Mouse (Mus musculus) liver, postnatal 0 days (tissue): Measurements from ENCODE around the gene Mamstr. TPM values are rescaled to one million over a fixed set of nuclear protein-coding genes. Genes with fewer than 3 reads are reported as not detected.

Source experiments
- ATAC-seq: fragments of 200-750 bp; cut with Nextera tagmentation; 2 replicates; pipeline ENCODE4 v1.8.0; 2017; ENCODE audit warnings: mild to moderate bottlenecking, moderate library complexity
- DNase-seq: peaks from one replicate; pipeline ENCODE4 v3.0.0-alpha.2; 2016
- H3K27ac ChIP-seq: fragments of 300-500 bp; sonication (generic); 2 replicates; pipeline ENCODE4 v1.5.1; 2014; ENCODE audit warnings: antibody characterized with exemption, moderate library complexity, mild to moderate bottlenecking, low read depth
- H3K27me3 ChIP-seq: fragments of 300-500 bp; sonication (generic); 2 replicates; pipeline ENCODE4 v1.6.1; 2014; ENCODE audit warnings: low read length, control low read depth, mixed read lengths; ENCODE audit not compliant: insufficient read depth
- H3K36me3 ChIP-seq: fragments of 300-500 bp; sonication (generic); replicated peaks from 2 replicates; pipeline ENCODE4 v1.6.1; 2014; ENCODE audit warnings: mild to moderate bottlenecking, control low read depth, low read length, moderate library complexity, mixed read lengths; ENCODE audit not compliant: insufficient read depth
- H3K4me1 ChIP-seq: fragments of 300-500 bp; sonication (generic); 2 replicates; pipeline ENCODE4 v1.6.1; 2014; ENCODE audit warnings: antibody characterized with exemption, mild to moderate bottlenecking, control low read depth; ENCODE audit not compliant: insufficient read depth
- H3K4me2 ChIP-seq: fragments of 300-500 bp; sonication (generic); 2 replicates; pipeline ENCODE4 v1.6.1; 2014; ENCODE audit warnings: low read depth, mild to moderate bottlenecking, low read length, moderate library complexity, mixed read lengths
- H3K4me3 ChIP-seq: fragments of 300-500 bp; sonication (generic); 2 replicates; pipeline ENCODE4 v1.5.1; 2014; ENCODE audit warnings: low read depth, low read length
- H3K9ac ChIP-seq: fragments of 300-500 bp; sonication (generic); replicated peaks from 2 replicates; pipeline ENCODE4 v1.6.1; 2014; ENCODE audit warnings: mild to moderate bottlenecking, moderate library complexity
- H3K9me3 ChIP-seq: fragments of 300-500 bp; sonication (generic); 2 replicates; pipeline ENCODE4 v1.6.1; 2016; ENCODE audit warnings: mild to moderate bottlenecking, control low read depth, low read length, mixed read lengths
- CTCF ChIP-seq: sonication (generic); IDR thresholded peaks from 2 replicates; pipeline ENCODE4 v1.5.1; 2016; ENCODE audit warnings: antibody characterized with exemption, low read depth
- EP300 ChIP-seq: IDR thresholded peaks from 2 replicates; pipeline ENCODE4 v1.6.1; 2016; ENCODE audit warnings: antibody characterized with exemption, low read depth, mild to moderate bottlenecking
- WGBS: fragments of 180-500 bp; shearing (Covaris S2); extraction: QIAGEN DNeasy Blood & Tissue Kit; methylation state at CpG from one replicate; pipeline ENCODE4 v1.1.7; 2014; ENCODE audit not compliant: insufficient replicate concordance; 5-methylcytosine and 5-hydroxymethylcytosine counted together
- polyA plus RNA-seq: library from polyadenylated mRNA; unstranded; fragments of >200 nt; fragmentation: Nextera tagmentation; extraction: Ambion mirVana; gene quantifications from 2 replicates; pipeline ENCODE4 v1.2.1, GENCODE M21; 2015

The Mamstr gene
- polyA plus RNA-seq, 1 experiment from 2014 or later = 0.31 TPM

DNA sequence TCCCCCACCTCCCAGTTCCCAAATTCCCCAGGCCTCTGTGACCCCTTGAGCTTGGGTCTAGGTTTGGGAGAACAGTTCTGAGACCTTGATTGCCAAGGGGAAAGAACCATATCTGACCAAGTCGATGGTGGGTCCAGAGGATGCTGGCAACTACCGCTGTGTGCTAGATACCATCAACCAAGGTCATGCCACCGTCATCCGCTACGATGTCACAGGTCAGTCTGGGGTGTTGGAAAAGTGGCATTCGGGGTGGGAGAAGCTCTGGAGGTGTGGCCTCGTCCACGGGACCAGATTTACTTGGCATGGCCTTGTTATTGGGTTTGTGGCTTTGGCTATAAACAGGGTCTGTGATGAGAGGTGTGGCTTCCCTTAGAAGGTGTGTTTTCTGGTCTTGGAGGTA is 14.3 kb upstream of the Mamstr start:
- no peak overlapping the region for H3K4me2 ChIP-seq
- no peaks in the 10 kb centered on the region for H3K36me3 ChIP-seq
- DNase-seq (no peak), ATAC-seq (no peak)
- peaks cover 20% of the 10 kb centered on the region for H3K27me3 ChIP-seq
- no peak for TF ChIP-seq EP300
- H3K27ac ChIP-seq = no peak overlapping the region
- no peak overlapping the region for H3K9ac ChIP-seq
- 75% methylated on average over 8 of the region's 8 CpGs for WGBS
- H3K9me3 ChIP-seq = no peaks in the 10 kb centered on the region
- H3K4me1 ChIP-seq = peaks cover 5% of the 10 kb centered on the region
- no peak overlapping the region for H3K4me3 ChIP-seq

DNA sequence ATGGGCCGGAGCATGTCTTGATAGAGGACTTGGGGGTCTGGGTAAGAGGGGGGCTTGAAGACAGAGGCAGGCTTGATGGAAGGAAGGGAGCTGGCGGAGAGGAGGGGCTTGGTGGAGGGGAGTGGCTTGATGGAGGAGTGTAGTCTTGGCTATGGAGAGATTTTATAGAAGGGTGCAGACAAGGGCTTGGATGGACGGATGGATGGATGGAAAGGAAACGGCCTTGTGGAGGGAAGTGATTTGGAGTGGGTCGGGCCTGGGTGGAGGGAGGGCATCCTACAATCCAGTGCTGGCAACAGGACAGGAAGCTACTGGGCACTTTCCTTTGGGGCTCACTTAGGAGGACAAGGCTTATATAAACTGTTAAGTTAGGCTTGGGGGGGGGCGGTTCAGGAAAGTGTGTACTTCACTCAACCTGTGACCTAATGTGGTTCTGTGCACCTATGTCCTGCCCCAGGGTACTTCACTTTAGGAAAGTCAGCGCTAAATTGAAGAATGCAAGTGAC is 13.2 kb upstream of the Mamstr start:
- H3K9ac ChIP-seq = no peak overlapping the region
- peaks cover 5% of the 10 kb centered on the region for H3K4me1 ChIP-seq
- TF ChIP-seq CTCF (no peak), EP300 (no peak)
- peaks cover 20% of the 10 kb centered on the region for H3K27me3 ChIP-seq
- no peak overlapping the region for H3K4me3 ChIP-seq
- WGBS = 81% methylated on average over 7 of the region's 7 CpGs
- no peak overlapping the region for H3K4me2 ChIP-seq
- H3K36me3 ChIP-seq = no peaks in the 10 kb centered on the region
- no peak for DNase-seq
- peak overlapping the region; percentile 62; the same call in 1 of the 2 replicates for H3K27ac ChIP-seq
- no peaks in the 10 kb centered on the region for H3K9me3 ChIP-seq
- ATAC-seq = no peak

DNA sequence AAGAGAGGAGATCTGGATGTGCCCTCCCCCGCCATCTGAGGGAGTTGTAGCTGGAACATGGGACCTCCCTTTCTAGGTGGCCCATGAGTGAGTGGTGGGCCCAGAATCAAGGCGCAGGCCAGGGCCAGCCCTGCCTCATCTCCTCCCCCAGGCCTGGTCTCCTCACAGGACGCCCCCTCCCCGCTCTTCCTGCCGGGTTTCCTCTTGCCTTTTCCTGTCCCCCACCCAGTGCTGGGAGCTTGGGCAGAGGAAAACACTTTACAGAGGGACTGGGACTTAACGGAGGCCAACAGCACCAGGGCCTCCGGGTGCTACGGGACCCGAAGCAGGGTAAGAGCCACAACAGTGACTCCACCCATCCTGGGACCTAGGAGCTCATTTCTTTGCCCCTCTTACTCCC is 12.5 kb upstream of the Mamstr start, which contains the start of gene Rasip1:
Gene Rasip1, plus strand, starts transcription at position 228 of the 400 bp plus-strand sequence.
- Histone ChIP-seq H3K27ac (peak within 1 kb of the TSS; percentile 62), H3K4me2 (peak within 1 kb of the TSS; percentile 85), H3K27me3 (peaks cover 24% of the 10 kb centered on the region), H3K4me3 (peak within 1 kb of the TSS; percentile 50), H3K9ac (peak within 1 kb of the TSS; percentile 60), H3K9me3 (no peaks in the 10 kb centered on the region), H3K4me1 (peaks cover 6% of the 10 kb centered on the region), H3K36me3 (no peaks in the 10 kb centered on the region)
- WGBS = 52% methylated on average over 9 of the region's 9 CpGs
- ATAC-seq (no peak), DNase-seq (no peak)
- no peak for TF ChIP-seq CTCF
- TF ChIP-seq EP300 = no peak

DNA sequence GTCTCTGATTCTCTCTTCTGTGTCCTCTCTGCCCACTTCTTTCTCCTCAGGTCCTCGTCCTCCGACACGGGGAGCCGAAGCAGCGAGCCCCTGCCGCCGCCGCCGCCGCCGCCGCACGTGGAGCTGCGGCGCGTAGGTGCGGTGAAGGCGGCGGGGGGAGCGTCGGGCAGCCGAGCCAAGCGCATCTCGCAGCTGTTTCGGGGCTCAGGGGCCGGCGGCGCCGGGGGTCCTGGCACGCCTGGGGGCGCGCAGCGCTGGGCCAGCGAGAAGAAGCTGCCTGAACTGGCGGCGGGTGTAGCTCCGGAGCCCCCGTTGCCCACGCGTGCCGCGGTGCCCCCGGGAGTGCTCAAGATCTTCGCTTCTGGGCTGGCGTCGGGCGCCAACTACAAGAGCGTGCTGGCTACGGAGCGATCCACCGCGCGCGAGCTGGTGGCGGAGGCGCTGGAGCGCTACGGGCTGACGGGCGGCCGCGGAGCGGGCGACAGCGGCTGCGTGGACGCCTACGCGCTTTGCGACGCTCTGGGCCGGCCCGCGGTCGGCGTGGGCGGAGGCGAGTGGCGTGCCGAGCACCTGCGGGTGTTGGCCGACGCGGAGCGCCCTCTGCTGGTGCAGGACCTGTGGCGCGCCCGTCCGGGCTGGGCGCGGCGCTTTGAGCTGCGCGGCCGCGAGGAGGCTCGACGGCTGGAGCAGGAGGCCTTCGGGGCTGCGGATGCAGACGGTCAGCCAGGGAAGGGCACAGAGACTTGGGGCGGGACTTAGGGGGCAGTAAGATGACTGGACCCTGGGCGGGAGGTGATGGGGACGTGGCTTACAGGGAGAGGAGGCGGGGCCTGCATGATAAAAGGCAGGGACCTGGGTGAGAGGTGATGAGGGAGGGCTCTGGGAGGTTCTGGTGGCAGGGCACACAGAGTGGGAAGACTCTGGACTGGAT is 11.1 kb upstream of the Mamstr start:
- Histone ChIP-seq H3K9ac (peak overlapping the region; percentile 60), H3K27me3 (peaks cover 25% of the 10 kb centered on the region), H3K4me3 (peak overlapping the region; percentile 50), H3K9me3 (no peaks in the 10 kb centered on the region), H3K4me2 (peak overlapping the region; percentile 85), H3K36me3 (no peaks in the 10 kb centered on the region), H3K4me1 (peaks cover 7% of the 10 kb centered on the region), H3K27ac (peak overlapping the region; percentile 37)
- 1% methylated on average over 94 of the region's 105 CpGs for WGBS
- DNase-seq = peak; percentile 92
- peak; percentile 88 for ATAC-seq
- TF ChIP-seq EP300 (no peak), CTCF (peak; percentile 82)

DNA sequence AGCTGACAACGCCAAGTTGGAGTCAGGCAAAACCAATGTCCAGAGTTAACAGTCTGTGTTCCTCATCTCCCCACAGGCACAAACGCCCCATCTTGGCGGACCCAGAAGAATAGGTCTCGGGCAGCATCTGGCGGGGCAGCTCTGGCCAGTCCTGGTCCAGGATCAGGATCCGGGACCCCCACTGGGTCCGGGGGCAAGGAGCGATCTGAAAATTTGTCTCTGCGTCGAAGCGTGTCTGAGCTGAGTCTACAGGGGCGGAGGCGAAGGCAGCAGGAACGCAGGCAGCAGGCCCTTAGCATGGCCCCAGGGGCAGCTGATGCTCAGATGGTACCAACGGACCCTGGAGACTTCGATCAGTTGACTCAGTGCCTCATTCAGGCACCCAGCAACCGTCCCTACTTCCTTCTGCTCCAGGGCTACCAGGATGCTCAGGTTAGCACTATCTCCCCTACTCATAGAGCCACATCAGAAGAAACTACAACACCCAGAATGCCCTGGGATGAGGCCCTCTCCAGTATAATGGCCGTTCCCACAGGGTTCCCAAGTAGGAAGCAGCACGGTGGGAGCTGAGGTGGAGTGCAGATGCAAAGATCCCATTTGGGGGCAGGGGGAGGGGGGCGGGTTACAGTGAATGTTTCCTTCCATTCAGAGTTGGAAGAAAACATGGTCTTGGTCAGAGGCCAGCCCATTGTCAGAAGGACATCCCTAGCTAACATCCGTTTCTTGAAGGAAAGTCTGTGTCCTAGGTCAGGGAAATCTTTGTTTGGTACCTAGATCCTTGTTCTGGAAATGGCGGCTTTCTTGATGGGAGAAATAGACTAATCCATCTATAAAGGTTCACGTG is 9.5 kb upstream of the Mamstr start:
- Histone ChIP-seq H3K4me3 (no peak overlapping the region), H3K4me1 (peaks cover 7% of the 10 kb centered on the region), H3K36me3 (no peaks in the 10 kb centered on the region), H3K9me3 (no peaks in the 10 kb centered on the region), H3K9ac (no peak overlapping the region), H3K4me2 (no peak overlapping the region), H3K27ac (no peak overlapping the region), H3K27me3 (peaks cover 25% of the 10 kb centered on the region)
- ATAC-seq (no peak), DNase-seq (no peak)
- WGBS = 70% methylated on average over 22 of the region's 23 CpGs
- TF ChIP-seq CTCF (no peak), EP300 (no peak)

DNA sequence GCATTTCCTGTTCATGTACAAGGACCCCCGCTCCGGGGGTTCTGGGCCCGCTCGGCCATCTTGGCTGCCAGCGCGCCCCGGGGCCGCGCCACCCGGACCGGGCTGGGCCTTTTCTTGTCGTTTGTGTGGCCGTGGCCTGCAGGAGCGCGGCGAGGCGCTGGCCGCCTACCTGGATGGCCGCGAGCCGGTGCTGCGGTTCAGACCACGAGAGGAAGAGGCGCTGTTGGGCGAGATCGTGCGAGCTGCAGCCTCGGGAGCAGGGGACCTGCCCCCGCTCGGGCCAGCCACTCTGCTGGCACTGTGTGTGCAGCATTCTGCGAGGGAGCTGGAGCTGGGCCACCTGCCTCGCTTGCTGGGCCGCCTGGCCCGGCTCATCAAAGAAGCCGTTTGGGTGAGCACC is 7.3 kb upstream of the Mamstr start:
- peaks cover 7% of the 10 kb centered on the region for H3K4me1 ChIP-seq
- no peak overlapping the region for H3K4me3 ChIP-seq
- no peaks in the 10 kb centered on the region for H3K9me3 ChIP-seq
- peaks cover 21% of the 10 kb centered on the region for H3K27me3 ChIP-seq
- no peak overlapping the region for H3K27ac ChIP-seq
- H3K4me2 ChIP-seq = no peak overlapping the region
- no peak for ATAC-seq
- DNase-seq = peak; percentile 41
- TF ChIP-seq CTCF (peak; percentile 29; the same call in 1 of the 2 replicates), EP300 (no peak)
- H3K36me3 ChIP-seq = no peaks in the 10 kb centered on the region
- no peak overlapping the region for H3K9ac ChIP-seq
- WGBS = 43% methylated on average over 28 of the region's 35 CpGs
